Mouse (Mus musculus) erythroblast, adult 5-6 weeks (primary cell): Measurements from ENCODE around the gene Plagl2. TPM values are rescaled to one million over a fixed set of nuclear protein-coding genes. Genes with fewer than 3 reads are reported as not detected.

ENCODE experiments used
- ATAC-seq: replicated peaks from 2 replicates; pipeline ENCODE4 v1.8.0; 2016; ENCODE audit warnings: moderate number of reproducible peaks, mild to moderate bottlenecking, moderate TSS enrichment, inconsistent platforms; ENCODE audit not compliant: poor library complexity, low FRiP score, severe bottlenecking
- total RNA-seq, 2 experiments: library from RNA; stranded (forward) in 1 of 2; stranded (reverse) in 1 of 2; fragments of 150-400 nt in 1 of 2; fragments of 200-764, 138-1000 nt in 1 of 2; gene quantifications; 2 replicates each; pipeline versions ENCODE4 v1.2.3 to v1.2.4; 2015 to 2017; ENCODE audit warnings: low replicate concordance in 2 of 2

Gene Plagl2
- total RNA-seq, 2 experiments from 2014 or later = 8.7 to 33.4 TPM

- no peak for ATAC-seq
Measured at GRCm38 (mm10) chr2:153239860-153240480, 1.3 kb downstream of the Plagl2 start.

- ATAC-seq = no peak
Measured at GRCm38 (mm10) chr2:153239021-153239859, 2.0 kb downstream of the Plagl2 start.

GRCm38 (mm10) chr2:153238406-153238805, 2.8 kb downstream of the Plagl2 start:
- no peak for ATAC-seq

GRCm38 (mm10) chr2:153237891-153238290, 3.3 kb downstream of the Plagl2 start:
- no peak for ATAC-seq

GRCm38 (mm10) chr2:153237193-153237592, 4.0 kb downstream of the Plagl2 start:
- no peak for ATAC-seq

- no peak for ATAC-seq
Measured at GRCm38 (mm10) chr2:153228523-153228922, 12.7 kb downstream of the Plagl2 start.

- ATAC-seq = peak; percentile 85
Measured at GRCm38 (mm10) chr2:153227959-153228358, 13.3 kb downstream of the Plagl2 start.

GRCm38 (mm10) chr2:153225595-153225953, 15.7 kb downstream of the Plagl2 start:
- peak; percentile 13; the same call in 1 of the 2 replicates for ATAC-seq

- peak; percentile 1; the same call in 1 of the 2 replicates for ATAC-seq
Measured at GRCm38 (mm10) chr2:153224946-153225594, 16.2 kb downstream of the Plagl2 start, which contains the start of gene Tspyl3. Gene Tspyl3, minus strand, starts transcription at chr2:153225441.

- ATAC-seq = no peak
Measured at GRCm38 (mm10) chr2:153222566-153222965, 18.7 kb downstream of the Plagl2 start.

GRCm38 (mm10) chr2:153222130-153222529, 19.1 kb downstream of the Plagl2 start:
- ATAC-seq = no peak

GRCm38 (mm10) chr2:153221620-153222019, 19.6 kb downstream of the Plagl2 start:
- peak; percentile 70 for ATAC-seq

- no peak for ATAC-seq
Measured at GRCm38 (mm10) chr2:153218516-153218915, 22.7 kb downstream of the Plagl2 start.

GRCm38 (mm10) chr2:153217826-153218340, 23.3 kb downstream of the Plagl2 start:
- ATAC-seq = no peak

GRCm38 (mm10) chr2:153215421-153215820, 25.8 kb downstream of the Plagl2 start:
- no peak for ATAC-seq

GRCm38 (mm10) chr2:153214771-153215259, 26.4 kb downstream of the Plagl2 start:
- ATAC-seq = no peak

- ATAC-seq = no peak
Measured at GRCm38 (mm10) chr2:153213351-153213750, 27.9 kb downstream of the Plagl2 start.

GRCm38 (mm10) chr2:153211451-153211850, 29.8 kb downstream of the Plagl2 start:
- ATAC-seq = no peak

- no peak for ATAC-seq
Measured at GRCm38 (mm10) chr2:153209286-153209685, 31.9 kb downstream of the Plagl2 start.

GRCm38 (mm10) chr2:153208149-153208548, 33.1 kb downstream of the Plagl2 start:
- ATAC-seq = no peak
